Mouse (Mus musculus): Measurements from ENCODE around the gene Slc7a10.

DNA sequence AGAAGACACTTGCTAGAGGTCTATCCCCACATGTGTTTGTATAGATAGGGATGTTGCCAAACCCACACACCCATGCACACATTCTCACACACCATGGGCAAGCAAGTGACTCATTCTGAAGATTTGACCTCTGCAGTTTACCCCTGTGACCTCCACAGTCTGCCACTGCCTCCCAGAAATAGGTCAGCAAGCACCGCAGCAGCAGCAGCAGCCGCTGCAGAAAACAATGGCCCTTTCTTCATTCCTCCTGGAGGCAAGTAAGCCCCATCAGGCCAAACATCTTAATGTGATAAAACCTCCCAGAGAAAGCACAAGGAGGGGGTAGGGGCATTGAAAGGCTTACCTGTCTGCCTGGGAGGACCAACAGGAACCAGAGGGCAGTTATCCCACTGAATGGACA, 5.1 kb downstream of the Slc7a10 start:
- no peak for TF ChIP-seq CTCF (IDR thresholded peaks at IDR 0.05; ENCODE audit: borderline replicate concordance, insufficient read depth, low read depth, low read length)
- TF ChIP-seq POLR2A (IDR thresholded peaks at IDR 0.05; ENCODE audit: borderline replicate concordance, insufficient read depth, low read length), result no peak

Measured in cerebellum, adult 2 months (tissue).